Comparison of ENCODE assay signal across 13 mouse cellular contexts in the genomic region with DNA sequence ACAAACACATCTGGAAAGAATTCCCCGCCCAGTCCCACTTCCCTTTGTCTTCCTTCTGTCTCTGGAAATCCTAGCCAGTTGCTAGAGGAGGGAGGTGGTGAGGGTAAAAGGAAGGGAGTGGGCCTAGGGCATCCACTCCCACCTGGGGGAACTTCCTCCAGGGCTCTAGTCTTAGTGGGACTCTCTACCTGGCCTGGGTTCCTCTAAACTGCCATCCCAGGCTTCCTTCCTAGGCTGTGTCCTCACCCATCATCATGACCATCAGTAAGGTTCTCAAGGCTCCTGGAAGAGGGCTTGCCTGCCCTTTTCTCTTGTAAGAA. TPM values are rescaled to one million over a fixed set of nuclear protein-coding genes. Genes with fewer than 3 reads are reported as not detected.
DNase-seq lines count a peak whose midpoint lies in the region; ATAC-seq lines count a peak whose summit lies in the region.
"Had no signal": no experiment of that assay in that cellular context is flagged by ENCODE, and none has a peak within 500 bp of the region (broad histone marks: within the 10 kb centered on the region; RNA-seq: fewer than 3 reads in every experiment).

No protein-coding gene starts in this region.

- no peaks in the 10 kb centered on the region for H3K9me3 ChIP-seq in heart, embryonic 10.5 days
- no peaks in the 10 kb centered on the region for H3K9me3 ChIP-seq in neural tube, embryonic 11.5 days (ENCODE audit: control insufficient read depth, low read length)
- H3K9me3 ChIP-seq in neural tube, embryonic 15.5 days (replicated peaks), result no peaks in the 10 kb centered on the region
- H3K9me3 ChIP-seq in midbrain, embryonic 14.5 days (ENCODE audit: control insufficient read depth, low read length), result no peaks in the 10 kb centered on the region
- H3K9me3 ChIP-seq in intestine, embryonic 16.5 days (ENCODE audit: control insufficient read depth, low read length), result no peaks in the 10 kb centered on the region
- H3K9me3 ChIP-seq: liver, embryonic 13.5 days had no signal

- peak overlapping the region; percentile 86; the same call in 1 of the 2 replicates for H3K4me2 ChIP-seq in neural tube, embryonic 11.5 days (ENCODE audit: low read depth)
- H3K4me2 ChIP-seq in neural tube, embryonic 15.5 days, result no peak overlapping the region
- no peak overlapping the region for H3K4me2 ChIP-seq in midbrain, embryonic 14.5 days (ENCODE audit: low read length)
- no peak overlapping the region for H3K4me2 ChIP-seq in intestine, embryonic 16.5 days (ENCODE audit: low read depth, low read length)

- DNase-seq in heart, embryonic 10.5 days (ENCODE audit: low spot score), result no peak
- DNase-seq in heart, adult 8-10 months (ENCODE audit: low spot score), result no peak
- peak; percentile 24 for DNase-seq in neural tube, embryonic 11.5 days (ENCODE audit: low spot score)
- DNase-seq in forelimb bud, embryonic 11.5 days (ENCODE audit: low read depth, low spot score), result peak; percentile 73
- DNase-seq in midbrain, embryonic 14.5 days, result peak; percentile 14
- DNase-seq in thymus, postnatal 36 days, result no peak
- DNase-seq: cerebellum, postnatal 14 days; kidney, adult 2 months; liver, embryonic 13.5 days had no signal

- peak overlapping the region; percentile 62 for H3K4me3 ChIP-seq in heart, embryonic 10.5 days
- no peak overlapping the region for H3K4me3 ChIP-seq in neural tube, embryonic 11.5 days (ENCODE audit: low read depth, low read length)
- H3K4me3 ChIP-seq in neural tube, embryonic 15.5 days (replicated peaks), result no peak overlapping the region
- no peak overlapping the region for H3K4me3 ChIP-seq in midbrain, embryonic 14.5 days (replicated peaks; ENCODE audit: low read depth, low read length)
- no peak overlapping the region for H3K4me3 ChIP-seq in intestine, embryonic 16.5 days (ENCODE audit: low read length)
- H3K4me3 ChIP-seq: liver, embryonic 13.5 days had no signal

- peak overlapping the region; percentile 12 for H3K9ac ChIP-seq in neural tube, embryonic 11.5 days (ENCODE audit: low read length)
- H3K9ac ChIP-seq in neural tube, embryonic 15.5 days (replicated peaks), result no peak overlapping the region; the same call in 1 of the 2 replicates
- H3K9ac ChIP-seq in midbrain, embryonic 14.5 days (replicated peaks; ENCODE audit: low read length), result peak overlapping the region; percentile 21; the same call in 1 of the 2 replicates
- no peak overlapping the region for H3K9ac ChIP-seq in intestine, embryonic 16.5 days (ENCODE audit: low read depth, low read length)
- H3K9ac ChIP-seq: liver, embryonic 13.5 days had no signal

- peaks cover 12% of the 10 kb centered on the region for H3K36me3 ChIP-seq in heart, embryonic 10.5 days
- peaks cover 7% of the 10 kb centered on the region for H3K36me3 ChIP-seq in neural tube, embryonic 11.5 days (ENCODE audit: control insufficient read depth, insufficient read depth, low read length)
- H3K36me3 ChIP-seq in neural tube, embryonic 15.5 days, result peaks cover 13% of the 10 kb centered on the region
- peaks cover 23% of the 10 kb centered on the region for H3K36me3 ChIP-seq in midbrain, embryonic 14.5 days (ENCODE audit: control insufficient read depth, insufficient read depth, low read length)
- H3K36me3 ChIP-seq in intestine, embryonic 16.5 days (ENCODE audit: control insufficient read depth, insufficient read depth, low read length), result no peaks in the 10 kb centered on the region

- peaks cover 62% of the 10 kb centered on the region for H3K27me3 ChIP-seq in heart, embryonic 10.5 days (ENCODE audit: insufficient read depth, poor library complexity, severe bottlenecking)
- H3K27me3 ChIP-seq in neural tube, embryonic 11.5 days (ENCODE audit: control insufficient read depth, insufficient read depth, low read length), result no peaks in the 10 kb centered on the region
- H3K27me3 ChIP-seq in neural tube, embryonic 15.5 days (replicated peaks), result no peaks in the 10 kb centered on the region
- no peaks in the 10 kb centered on the region for H3K27me3 ChIP-seq in midbrain, embryonic 14.5 days (ENCODE audit: control insufficient read depth, insufficient read depth, low read length)
- peaks cover 26% of the 10 kb centered on the region for H3K27me3 ChIP-seq in intestine, embryonic 16.5 days (replicated peaks; ENCODE audit: control insufficient read depth, insufficient read depth, low read length)

- H3K27ac ChIP-seq in heart, embryonic 10.5 days, result peak overlapping the region; percentile 79
- peak overlapping the region; percentile 77 for H3K27ac ChIP-seq in neural tube, embryonic 11.5 days (ENCODE audit: low read depth, low read length)
- H3K27ac ChIP-seq in neural tube, embryonic 15.5 days (replicated peaks), result no peak overlapping the region
- 0 out of 2 replicates have a peak overlapping the region, but pooled peaks have one; percentile 20 for H3K27ac ChIP-seq in midbrain, embryonic 14.5 days (replicated peaks; ENCODE audit: low read depth, low read length)
- no peak overlapping the region for H3K27ac ChIP-seq in intestine, embryonic 16.5 days (ENCODE audit: low read length)
- H3K27ac ChIP-seq: liver, embryonic 13.5 days; macrophage had no signal

- no peak for ATAC-seq in neural tube, embryonic 11.5 days (ENCODE audit: insufficient read depth, low FRiP score, low TSS enrichment)
- ATAC-seq in neural tube, embryonic 15.5 days (ENCODE audit: low FRiP score), result no peak
- ATAC-seq in midbrain, embryonic 14.5 days (ENCODE audit: low FRiP score, low TSS enrichment), result no peak
- no peak for ATAC-seq in intestine, embryonic 16.5 days

- WGBS in heart, embryonic 10.5 days, result 44% methylated on average over 1 of the region's 1 CpGs
- 0% methylated on average over 1 of the region's 1 CpGs for WGBS in neural tube, embryonic 11.5 days
- 33% methylated on average over 1 of the region's 1 CpGs for WGBS in neural tube, embryonic 15.5 days
- WGBS in midbrain, embryonic 14.5 days, result 29% methylated on average over 1 of the region's 1 CpGs
- 44% methylated on average over 1 of the region's 1 CpGs for whole genome bisulfite sequencing in intestine, embryonic 16.5 days

- peaks cover 65% of the 10 kb centered on the region for H3K4me1 ChIP-seq in heart, embryonic 10.5 days
- peaks cover 57% of the 10 kb centered on the region for H3K4me1 ChIP-seq in neural tube, embryonic 11.5 days (ENCODE audit: control insufficient read depth, insufficient read depth, low read length)
- H3K4me1 ChIP-seq in neural tube, embryonic 15.5 days, result peaks cover 61% of the 10 kb centered on the region
- H3K4me1 ChIP-seq in midbrain, embryonic 14.5 days (ENCODE audit: control insufficient read depth, insufficient read depth, low read length), result peaks cover 59% of the 10 kb centered on the region
- H3K4me1 ChIP-seq in intestine, embryonic 16.5 days (ENCODE audit: control insufficient read depth, insufficient read depth, low read length), result peaks cover 25% of the 10 kb centered on the region

RNA-seq across cellular contexts. Expression of gene Crabp2, which starts 2.0 kb away (rescaled TPM):
- 35.8 and 126 TPM in 2 replicates for polyA plus RNA-seq in heart, embryonic 10.5 days (2016; fragmentation: Nextera tagmentation; extraction: Ambion mirVana)
- not detected for total RNA-seq in heart, adult 8-10 months (2022)
- polyA plus RNA-seq in neural tube, embryonic 11.5 days (2014; fragmentation: Nextera tagmentation; extraction: Ambion mirVana), result 565 and 607 TPM in 2 replicates
- polyA plus RNA-seq in neural tube, embryonic 15.5 days (2015; fragmentation: Nextera tagmentation; extraction: Ambion mirVana), result 81.1 and 86.0 TPM in 2 replicates
- 28.3 and 42.4 TPM in 2 replicates for polyA plus RNA-seq in midbrain, embryonic 14.5 days (2014; fragmentation: Nextera tagmentation; extraction: Ambion mirVana)
- polyA plus RNA-seq in intestine, embryonic 16.5 days (2015; fragmentation: Nextera tagmentation; extraction: Ambion mirVana), result 3.8 TPM in 2 replicates
- total RNA-seq: heart, postnatal 25 days had no signal
- polyA plus RNA-seq: macrophage had no signal

RNA-seq across cellular contexts. Expression of gene Rrnad1, which starts 16.0 kb away (rescaled TPM):
- 16.8 and 21.0 TPM in 2 replicates for polyA plus RNA-seq in heart, embryonic 10.5 days (2016; fragmentation: Nextera tagmentation; extraction: Ambion mirVana)
- 1 to 10 TPM; 4.6 to 6.7 (median 5.3) TPM for total RNA-seq in heart, adult 8-10 months (2022)
- polyA plus RNA-seq in neural tube, embryonic 11.5 days (2014; fragmentation: Nextera tagmentation; extraction: Ambion mirVana), result 14.5 and 16.9 TPM in 2 replicates
- polyA plus RNA-seq in neural tube, embryonic 15.5 days (2015; fragmentation: Nextera tagmentation; extraction: Ambion mirVana), result 19.3 and 19.7 TPM in 2 replicates
- polyA plus RNA-seq in midbrain, embryonic 14.5 days (2014; fragmentation: Nextera tagmentation; extraction: Ambion mirVana), result 19.1 and 21.7 TPM in 2 replicates
- polyA plus RNA-seq in intestine, embryonic 16.5 days (2015; fragmentation: Nextera tagmentation; extraction: Ambion mirVana), result 14.2 and 14.3 TPM in 2 replicates

RNA-seq across cellular contexts. Expression of gene Isg20l2, which starts 16.4 kb away (rescaled TPM):
- 39.6 and 55.1 TPM in 2 replicates for polyA plus RNA-seq in heart, embryonic 10.5 days (2016; fragmentation: Nextera tagmentation; extraction: Ambion mirVana)
- 1 to 10 TPM; 9.0 to 9.8 (median 9.7) TPM for total RNA-seq in heart, adult 8-10 months (2022)
- polyA plus RNA-seq in neural tube, embryonic 11.5 days (2014; fragmentation: Nextera tagmentation; extraction: Ambion mirVana), result 52.3 and 53.9 TPM in 2 replicates
- 21.6 and 31.7 TPM in 2 replicates for polyA plus RNA-seq in neural tube, embryonic 15.5 days (2015; fragmentation: Nextera tagmentation; extraction: Ambion mirVana)
- polyA plus RNA-seq in midbrain, embryonic 14.5 days (2014; fragmentation: Nextera tagmentation; extraction: Ambion mirVana), result 19.1 and 23.2 TPM in 2 replicates
- 37.2 and 39.8 TPM in 2 replicates for polyA plus RNA-seq in intestine, embryonic 16.5 days (2015; fragmentation: Nextera tagmentation; extraction: Ambion mirVana)

RNA-seq across cellular contexts. Expression of gene Nes, which starts 24.4 kb away (rescaled TPM):
- 25.0 and 28.8 TPM in 2 replicates for polyA plus RNA-seq in heart, embryonic 10.5 days (2016; fragmentation: Nextera tagmentation; extraction: Ambion mirVana)
- total RNA-seq in heart, adult 8-10 months (2022), result 10 to 100 TPM; 10.1 to 25.1 (median 18.9) TPM
- 59.5 and 60.2 TPM in 2 replicates for polyA plus RNA-seq in neural tube, embryonic 11.5 days (2014; fragmentation: Nextera tagmentation; extraction: Ambion mirVana)
- polyA plus RNA-seq in neural tube, embryonic 15.5 days (2015; fragmentation: Nextera tagmentation; extraction: Ambion mirVana), result 22.5 and 22.8 TPM in 2 replicates
- polyA plus RNA-seq in midbrain, embryonic 14.5 days (2014; fragmentation: Nextera tagmentation; extraction: Ambion mirVana), result 19.0 and 28.8 TPM in 2 replicates
- polyA plus RNA-seq in intestine, embryonic 16.5 days (2015; fragmentation: Nextera tagmentation; extraction: Ambion mirVana), result 9.4 and 10.3 TPM in 2 replicates

RNA-seq across cellular contexts. Expression of gene Mrpl24, which starts 27.2 kb away (rescaled TPM):
- polyA plus RNA-seq in heart, embryonic 10.5 days (2016; fragmentation: Nextera tagmentation; extraction: Ambion mirVana), result 64.2 and 71.3 TPM in 2 replicates
- total RNA-seq in heart, adult 8-10 months (2022), result 10 to 100 TPM; 73.5 to 80.6 (median 77.1) TPM
- 76.1 and 79.2 TPM in 2 replicates for polyA plus RNA-seq in neural tube, embryonic 11.5 days (2014; fragmentation: Nextera tagmentation; extraction: Ambion mirVana)
- 51.0 and 59.5 TPM in 2 replicates for polyA plus RNA-seq in neural tube, embryonic 15.5 days (2015; fragmentation: Nextera tagmentation; extraction: Ambion mirVana)
- polyA plus RNA-seq in midbrain, embryonic 14.5 days (2014; fragmentation: Nextera tagmentation; extraction: Ambion mirVana), result 55.8 and 56.3 TPM in 2 replicates
- 78.7 and 80.6 TPM in 2 replicates for polyA plus RNA-seq in intestine, embryonic 16.5 days (2015; fragmentation: Nextera tagmentation; extraction: Ambion mirVana)

Comparison
In these comparisons a context has a peak if more than half of its experiments do, and no peak if none do; other contexts are left out.
1. H3K27ac ChIP-seq: peak in heart, embryonic 10.5 days (single experiment), neural tube, embryonic 11.5 days (single experiment) and midbrain, embryonic 14.5 days (single experiment); none in neural tube, embryonic 15.5 days (single experiment) and intestine, embryonic 16.5 days (single experiment).
2. H3K9ac ChIP-seq: peak in neural tube, embryonic 11.5 days (single experiment) and midbrain, embryonic 14.5 days (single experiment); none in neural tube, embryonic 15.5 days (single experiment) and intestine, embryonic 16.5 days (single experiment).
3. DNase-seq: peak in neural tube, embryonic 11.5 days (single experiment), forelimb bud, embryonic 11.5 days (single experiment) and midbrain, embryonic 14.5 days (single experiment); none in heart, embryonic 10.5 days (single experiment), heart, adult 8-10 months (single experiment) and thymus, postnatal 36 days (0 of 2).